Mouse (Mus musculus) kidney, adult 2 months (tissue): ENCODE results near the gene Pgs1.

ENCODE experiments used
- CTCF ChIP-seq: fragments of 200-500 bp; conservative IDR thresholded peaks from 2 replicates; pipeline ENCODE4 v1.5.1; 2011; ENCODE audit warnings: low read depth, mild to moderate bottlenecking, control low read depth, low read length, moderate library complexity, mixed read lengths; ENCODE audit not compliant: insufficient read depth, insufficient read length
- POLR2A ChIP-seq: fragments of 200-500 bp; IDR thresholded peaks from one replicate; pipeline ENCODE4 v1.6.1; 2011; ENCODE audit warnings: low read depth, low read length, control low read depth

- TF ChIP-seq POLR2A: no peak
- no peak for TF ChIP-seq CTCF
Observed at GRCm38 (mm10) chr11:117989926-117990325, 3.8 kb downstream of the Pgs1 start.
